Mouse (Mus musculus) liver, embryonic 13.5 days (tissue): ENCODE measurements around the gene Cradd. TPM values are rescaled to one million over a fixed set of nuclear protein-coding genes. Genes with fewer than 3 reads are reported as not detected.
A peak's percentile ranks its signal among the peaks of the same experiment; 100 is the strongest.

Source experiments
- ATAC-seq: fragments of 200-750 bp; cut with Nextera tagmentation; 2 replicates; pipeline ENCODE4 v1.8.0; 2017; ENCODE audit warnings: low read depth, mild to moderate bottlenecking, moderate number of reproducible peaks, moderate library complexity
- DNase-seq: peaks from one replicate; pipeline ENCODE4 v3.0.0; 2022
- H3K27ac ChIP-seq: fragments of 300-500 bp; sonication (generic); 2 replicates; pipeline ENCODE4 v1.5.1; 2015; ENCODE audit warnings: moderate library complexity, mild to moderate bottlenecking, inconsistent platforms
- H3K27me3 ChIP-seq: fragments of 300-500 bp; sonication (generic); 2 replicates; pipeline ENCODE4 v1.6.1; 2015; ENCODE audit warnings: mild to moderate bottlenecking, inconsistent platforms
- H3K36me3 ChIP-seq: fragments of 300-500 bp; sonication (generic); 2 replicates; pipeline ENCODE4 v1.6.1; 2015; ENCODE audit warnings: mild to moderate bottlenecking, inconsistent platforms
- H3K4me1 ChIP-seq: fragments of 300-500 bp; sonication (generic); replicated peaks from 2 replicates; pipeline ENCODE4 v1.6.1; 2015; ENCODE audit warnings: inconsistent platforms
- H3K4me2 ChIP-seq: fragments of 300-500 bp; sonication (generic); 2 replicates; pipeline ENCODE4 v1.6.1; 2015; ENCODE audit warnings: inconsistent platforms, mild to moderate bottlenecking, moderate library complexity
- H3K4me3 ChIP-seq: fragments of 300-500 bp; sonication (generic); replicated peaks from 2 replicates; pipeline ENCODE4 v1.5.1; 2015; ENCODE audit warnings: mild to moderate bottlenecking, inconsistent platforms
- H3K9ac ChIP-seq: fragments of 300-500 bp; sonication (generic); 2 replicates; pipeline ENCODE4 v1.6.1; 2015; ENCODE audit warnings: mild to moderate bottlenecking, inconsistent platforms
- H3K9me3 ChIP-seq: fragments of 300-500 bp; sonication (generic); replicated peaks from 2 replicates; pipeline ENCODE4 v1.6.1; 2016; ENCODE audit warnings: inconsistent platforms
- WGBS: fragments of 180-500 bp; shearing (Covaris S2); methylation state at CpG from one replicate; pipeline ENCODE4 v1.1.7; 2015; ENCODE audit not compliant: insufficient replicate concordance; 5-methylcytosine and 5-hydroxymethylcytosine counted together
- polyA plus RNA-seq: library from polyadenylated mRNA; unstranded; fragments of >200 nt; fragmentation: Nextera tagmentation; extraction: Ambion mirVana; gene quantifications from 2 replicates; pipeline ENCODE4 v1.2.1, GENCODE M21; 2015

Gene Cradd
- polyA plus RNA-seq, 1 experiment from 2014 or later = 3.3 TPM

GRCm38 (mm10) chr10:95266041-95266762 is 57.7 kb downstream of the Cradd start:
- ATAC-seq = no peak
- Histone ChIP-seq H3K9ac (no peak overlapping the region), H3K4me2 (0 out of 2 replicates have a peak overlapping the region, but pooled peaks have one; percentile 65), H3K4me1 (peaks cover 33% of the 10 kb centered on the region), H3K36me3 (no peaks in the 10 kb centered on the region), H3K27me3 (peaks cover 41% of the 10 kb centered on the region), H3K27ac (no peak overlapping the region), H3K9me3 (no peaks in the 10 kb centered on the region), H3K4me3 (no peak overlapping the region)
- WGBS = 55% methylated on average over 10 of the region's 10 CpGs
- DNase-seq = no peak

- H3K27me3 ChIP-seq = peaks cover 41% of the 10 kb centered on the region
- no peaks in the 10 kb centered on the region for H3K36me3 ChIP-seq
- no peak overlapping the region for H3K27ac ChIP-seq
- no peak for DNase-seq
- no peak overlapping the region for H3K9ac ChIP-seq
- 46% methylated on average over 4 of the region's 4 CpGs for WGBS
- no peak for ATAC-seq
- H3K4me1 ChIP-seq = peaks cover 33% of the 10 kb centered on the region
- peak overlapping the region; percentile 47; the same call in 1 of the 2 replicates for H3K4me3 ChIP-seq
- no peaks in the 10 kb centered on the region for H3K9me3 ChIP-seq
- H3K4me2 ChIP-seq = peak overlapping the region; percentile 65
Measured at GRCm38 (mm10) chr10:95265576-95265975, 58.4 kb downstream of the Cradd start.

DNA sequence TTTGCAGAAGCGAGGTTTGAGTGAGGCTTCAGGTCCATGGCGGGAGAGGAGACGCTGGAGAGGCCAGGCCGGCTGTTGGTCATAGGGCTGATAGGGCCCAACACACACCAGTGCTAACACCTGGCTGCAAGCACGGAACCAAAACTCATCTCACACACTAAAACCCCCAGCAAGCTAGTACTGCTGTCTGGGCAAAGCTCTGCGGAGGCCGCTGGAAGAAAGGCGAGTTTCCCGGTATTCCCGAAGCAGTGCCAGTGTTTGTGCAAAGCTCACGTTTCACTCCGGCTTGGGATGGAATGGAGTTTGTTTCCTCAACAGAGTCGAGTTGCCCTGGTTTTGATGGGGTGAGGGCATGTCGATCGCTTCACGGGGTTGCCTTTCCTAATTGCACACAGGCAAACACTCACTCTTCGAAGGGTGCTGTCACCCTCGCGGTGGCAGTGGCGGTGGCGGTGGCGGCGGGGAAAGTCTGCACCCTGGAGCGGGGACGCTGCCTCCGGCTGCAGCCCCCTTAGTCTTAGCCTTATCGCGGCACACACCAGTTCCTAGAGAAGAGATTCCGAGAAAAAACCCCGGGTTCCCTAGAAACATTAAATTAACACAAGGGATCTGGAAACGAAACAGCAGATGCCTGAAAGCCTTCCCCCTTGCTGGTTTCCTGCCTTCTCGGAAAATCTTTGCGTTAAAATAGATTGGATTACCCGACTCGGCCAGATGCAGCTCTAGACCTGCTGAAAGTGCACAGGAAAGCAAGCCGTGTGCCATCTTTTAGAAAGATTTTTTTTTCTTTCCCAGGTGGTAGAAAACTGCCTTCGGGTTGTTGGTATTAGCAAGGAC is 59.2 kb downstream of the Cradd start:
- Histone ChIP-seq H3K9me3 (no peaks in the 10 kb centered on the region), H3K4me3 (peak overlapping the region; percentile 47), H3K27ac (no peak overlapping the region), H3K4me1 (peaks cover 33% of the 10 kb centered on the region), H3K4me2 (peak overlapping the region; percentile 65), H3K9ac (peak overlapping the region; percentile 17; the same call in 1 of the 2 replicates), H3K27me3 (peaks cover 41% of the 10 kb centered on the region), H3K36me3 (no peaks in the 10 kb centered on the region)
- ATAC-seq (peak; percentile 60; the same call in 1 of the 2 replicates), DNase-seq (peak; percentile 32)
- WGBS = 7% methylated on average over 37 of the region's 37 CpGs

GRCm38 (mm10) chr10:95262388-95262787 is 61.5 kb downstream of the Cradd start:
- peaks cover 41% of the 10 kb centered on the region for H3K27me3 ChIP-seq
- ATAC-seq = no peak
- H3K4me3 ChIP-seq = no peak overlapping the region
- H3K4me2 ChIP-seq = no peak overlapping the region
- DNase-seq = no peak
- no peak overlapping the region for H3K27ac ChIP-seq
- H3K9me3 ChIP-seq = no peaks in the 10 kb centered on the region
- H3K9ac ChIP-seq = no peak overlapping the region
- 16% methylated on average over 11 of the region's 11 CpGs for WGBS
- H3K4me1 ChIP-seq = peaks cover 33% of the 10 kb centered on the region
- H3K36me3 ChIP-seq = no peaks in the 10 kb centered on the region

GRCm38 (mm10) chr10:95261279-95261678 is 62.7 kb downstream of the Cradd start:
- Histone ChIP-seq H3K9ac (no peak overlapping the region), H3K27me3 (peaks cover 36% of the 10 kb centered on the region), H3K36me3 (no peaks in the 10 kb centered on the region), H3K9me3 (no peaks in the 10 kb centered on the region), H3K4me3 (no peak overlapping the region), H3K27ac (no peak overlapping the region), H3K4me1 (peaks cover 27% of the 10 kb centered on the region), H3K4me2 (no peak overlapping the region)
- DNase-seq (no peak), ATAC-seq (no peak)
- 20% methylated on average over 2 of the region's 2 CpGs for WGBS

DNA sequence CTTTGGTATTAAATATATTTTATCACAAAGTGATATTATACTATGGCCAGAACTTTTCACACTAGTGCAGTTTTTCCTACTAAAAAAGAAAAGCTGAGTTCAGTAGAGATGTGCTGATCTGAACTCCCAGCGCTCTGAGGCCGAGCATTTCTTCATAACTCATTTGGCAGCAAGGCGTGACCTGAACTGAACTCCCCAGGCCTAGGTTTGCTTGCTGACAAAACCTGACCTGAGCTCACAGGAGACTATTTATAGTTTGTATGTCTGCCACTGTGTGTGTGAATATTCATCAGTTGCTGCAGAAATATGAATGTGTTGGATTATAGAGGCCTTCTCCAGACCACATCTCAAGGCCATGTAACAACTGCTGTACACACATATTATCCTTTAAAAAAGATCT is 63.5 kb downstream of the Cradd start:
- Histone ChIP-seq H3K4me3 (no peak overlapping the region), H3K9me3 (no peaks in the 10 kb centered on the region), H3K4me2 (no peak overlapping the region), H3K9ac (no peak overlapping the region), H3K27me3 (peaks cover 28% of the 10 kb centered on the region), H3K4me1 (peaks cover 18% of the 10 kb centered on the region), H3K36me3 (no peaks in the 10 kb centered on the region), H3K27ac (no peak overlapping the region)
- WGBS = 79% methylated on average over 3 of the region's 3 CpGs
- DNase-seq (no peak), ATAC-seq (no peak)

DNA sequence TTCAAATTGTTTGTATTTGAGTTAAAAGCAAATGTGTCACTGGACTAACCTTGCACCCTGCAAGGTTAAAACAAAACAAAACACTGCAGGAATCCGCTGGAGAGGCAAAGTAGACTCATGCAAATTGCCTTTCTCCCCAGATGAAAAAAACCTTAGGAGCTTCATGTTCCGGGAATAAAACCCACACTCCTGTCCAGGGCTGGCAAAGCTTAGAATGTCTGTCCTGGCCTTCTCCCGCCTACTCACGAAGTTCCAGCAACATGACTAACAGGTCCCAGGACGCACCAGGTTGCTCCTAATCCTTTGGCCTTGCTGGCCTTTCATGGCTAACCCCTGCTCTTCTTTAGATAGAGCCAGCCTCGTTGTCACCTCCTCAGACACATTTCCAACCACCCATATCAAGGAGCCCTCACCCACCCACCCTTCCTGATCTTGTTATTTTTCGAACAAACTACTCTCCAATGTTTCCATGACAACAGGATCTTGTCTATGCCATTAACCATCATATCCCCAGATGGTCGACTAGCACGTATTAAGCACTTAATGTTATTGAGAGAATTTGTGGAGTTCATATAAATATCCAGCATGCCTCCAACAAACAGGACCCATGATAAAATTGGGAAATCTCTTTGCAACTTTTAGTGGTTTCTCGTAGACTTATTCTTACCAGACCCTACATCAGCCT is 65.3 kb downstream of the Cradd start:
- WGBS = 68% methylated on average over 10 of the region's 10 CpGs
- H3K36me3 ChIP-seq = no peaks in the 10 kb centered on the region
- peaks cover 6% of the 10 kb centered on the region for H3K4me1 ChIP-seq
- no peaks in the 10 kb centered on the region for H3K9me3 ChIP-seq
- DNase-seq (no peak), ATAC-seq (no peak)
- H3K4me2 ChIP-seq = no peak overlapping the region
- peaks cover 10% of the 10 kb centered on the region for H3K27me3 ChIP-seq
- H3K4me3 ChIP-seq = no peak overlapping the region
- no peak overlapping the region for H3K27ac ChIP-seq
- no peak overlapping the region for H3K9ac ChIP-seq

- DNase-seq (no peak), ATAC-seq (no peak)
- no peak overlapping the region for H3K27ac ChIP-seq
- no peak overlapping the region for H3K4me2 ChIP-seq
- WGBS = 65% methylated on average over 8 of the region's 8 CpGs
- H3K36me3 ChIP-seq = no peaks in the 10 kb centered on the region
- no peak overlapping the region for H3K9ac ChIP-seq
- no peaks in the 10 kb centered on the region for H3K9me3 ChIP-seq
- H3K4me3 ChIP-seq = no peak overlapping the region
- peaks cover 6% of the 10 kb centered on the region for H3K4me1 ChIP-seq
- peaks cover 6% of the 10 kb centered on the region; the same call in 1 of the 2 replicates for H3K27me3 ChIP-seq
Measured at GRCm38 (mm10) chr10:95257979-95258378, 66.0 kb downstream of the Cradd start.

DNA sequence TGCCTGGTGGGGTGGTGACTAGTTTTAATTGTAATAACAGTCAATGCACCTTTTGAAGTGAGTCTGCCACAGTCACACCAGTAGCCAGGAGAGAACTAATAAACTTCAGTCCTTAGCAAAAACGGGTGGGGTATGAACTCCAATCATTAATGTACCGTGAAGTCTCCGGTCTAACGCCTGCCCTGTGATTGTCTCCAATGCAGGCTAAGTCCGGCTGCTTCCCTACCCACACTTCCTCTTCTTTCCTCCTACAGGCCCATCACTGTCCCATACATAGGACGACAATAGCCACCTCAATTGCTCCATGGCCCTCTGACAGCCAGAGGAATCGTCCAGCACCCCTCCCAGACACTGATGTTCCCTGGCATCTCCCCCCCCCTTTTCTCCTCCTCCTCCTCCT is 67.8 kb downstream of the Cradd start:
- Histone ChIP-seq H3K36me3 (no peaks in the 10 kb centered on the region), H3K27ac (no peak overlapping the region), H3K4me3 (no peak overlapping the region), H3K9me3 (no peaks in the 10 kb centered on the region), H3K27me3 (no peaks in the 10 kb centered on the region), H3K4me1 (no peaks in the 10 kb centered on the region), H3K9ac (no peak overlapping the region), H3K4me2 (no peak overlapping the region)
- no peak for DNase-seq
- WGBS = 30% methylated on average over 7 of the region's 7 CpGs
- ATAC-seq = no peak

- no peak for DNase-seq
- ATAC-seq = no peak
- H3K4me1 ChIP-seq = no peaks in the 10 kb centered on the region
- WGBS = 53% methylated on average over 8 of the region's 8 CpGs
- no peaks in the 10 kb centered on the region for H3K9me3 ChIP-seq
- no peak overlapping the region for H3K27ac ChIP-seq
- no peak overlapping the region for H3K9ac ChIP-seq
- no peaks in the 10 kb centered on the region for H3K36me3 ChIP-seq
- no peaks in the 10 kb centered on the region for H3K27me3 ChIP-seq
- no peak overlapping the region for H3K4me2 ChIP-seq
- H3K4me3 ChIP-seq = no peak overlapping the region
Measured at GRCm38 (mm10) chr10:95255018-95255680, 68.8 kb downstream of the Cradd start.
